Mouse (Mus musculus) T-helper 1 cell (primary cell): ENCODE results near the gene Rer1.

Experiments used
- in situ Hi-C: fragments of 300-600 bp; cut with MboI, MseI; formaldehyde crosslinking; loops from one replicate; pipeline ENCODE4 v1.15.1; 2025; ENCODE audit warnings: high pct_unique_total_duplicates

The Rer1 gene

GRCm38 (mm10) chr4:155075137-155075536 lies 11.0 kb downstream of the Rer1 start:
- in situ Hi-C loops, result no loop called here

- in situ Hi-C loops, result no loop called here
Observed at GRCm38 (mm10) chr4:155074418-155074817, 11.8 kb downstream of the Rer1 start.

- in situ Hi-C loops, result no loop called here
Observed at GRCm38 (mm10) chr4:155070921-155071320, 15.3 kb downstream of the Rer1 start.

GRCm38 (mm10) chr4:155070199-155070598 lies 16.0 kb downstream of the Rer1 start:
- in situ Hi-C loops, result no loop called here

GRCm38 (mm10) chr4:155069191-155069590 lies 17.0 kb downstream of the Rer1 start:
- in situ Hi-C loops, result loop anchor here (5.0 to 10.0 kb wide), 2 partner anchors 84 to 202 kb away; partner anchors contain the start of gene Mmel1

- in situ Hi-C loops, result loop anchor here (5.0 to 10.0 kb wide), 2 partner anchors 84 to 201 kb away; partner anchors contain the start of gene Mmel1
Observed at GRCm38 (mm10) chr4:155068357-155068972, 17.7 kb downstream of the Rer1 start.

- in situ Hi-C loops, result loop anchor here (5.0 to 10.0 kb wide), 2 partner anchors 82 to 200 kb away; partner anchors contain the start of gene Mmel1
Observed at GRCm38 (mm10) chr4:155066834-155067522, 19.2 kb downstream of the Rer1 start, which contains the start of gene Pex10. Gene Pex10 (plus strand): TSS chr4:155067016.

- in situ Hi-C loops, result loop anchor here (5.0 to 10.0 kb wide), 2 partner anchors 81 to 199 kb away; partner anchors contain the start of gene Mmel1
Observed at GRCm38 (mm10) chr4:155065970-155066833, 20.0 kb downstream of the Rer1 start.

- in situ Hi-C loops, result loop anchor here (10.0 kb wide), 1 partner anchor 80 kb away; no protein-coding TSS in a partner anchor
Observed at GRCm38 (mm10) chr4:155064474-155064873, 21.7 kb downstream of the Rer1 start.

- in situ Hi-C loops, result loop anchor here (10.0 kb wide), 1 partner anchor 79 kb away; no protein-coding TSS in a partner anchor
Observed at GRCm38 (mm10) chr4:155063895-155064294, 22.3 kb downstream of the Rer1 start.

- in situ Hi-C loops, result no loop called here
Observed at GRCm38 (mm10) chr4:155058325-155058724, 27.9 kb downstream of the Rer1 start.

- in situ Hi-C loops, result no loop called here
Observed at GRCm38 (mm10) chr4:155056724-155057123, 29.5 kb downstream of the Rer1 start, which contains the start of gene Plch2. Gene Plch2 (minus strand): TSS chr4:155056784.

GRCm38 (mm10) chr4:155050116-155050515 lies 36.1 kb downstream of the Rer1 start:
- in situ Hi-C loops, result no loop called here

GRCm38 (mm10) chr4:155046636-155047035 lies 39.5 kb downstream of the Rer1 start:
- in situ Hi-C loops, result loop anchor here (5.0 to 10.0 kb wide), 2 partner anchors 49 to 422 kb away; no protein-coding TSS in a partner anchor

GRCm38 (mm10) chr4:155043289-155043625 lies 42.9 kb downstream of the Rer1 start:
- in situ Hi-C loops, result loop anchor here (10.0 kb wide), 1 partner anchor 418 kb away; no protein-coding TSS in a partner anchor

GRCm38 (mm10) chr4:155042606-155043288 lies 43.4 kb downstream of the Rer1 start:
- in situ Hi-C loops, result loop anchor here (10.0 kb wide), 1 partner anchor 418 kb away; no protein-coding TSS in a partner anchor

- in situ Hi-C loops, result loop anchor here (10.0 kb wide), 1 partner anchor 416 kb away; no protein-coding TSS in a partner anchor
Observed at GRCm38 (mm10) chr4:155040696-155041095, 45.5 kb downstream of the Rer1 start.

- in situ Hi-C loops, result loop anchor here (10.0 kb wide), 1 partner anchor 415 kb away; no protein-coding TSS in a partner anchor
Observed at GRCm38 (mm10) chr4:155040197-155040596, 46.0 kb downstream of the Rer1 start.

GRCm38 (mm10) chr4:155034787-155035186 lies 51.4 kb downstream of the Rer1 start:
- in situ Hi-C loops, result no loop called here

GRCm38 (mm10) chr4:155034202-155034601 lies 52.0 kb downstream of the Rer1 start:
- in situ Hi-C loops, result no loop called here

- in situ Hi-C loops, result no loop called here
Observed at GRCm38 (mm10) chr4:155033115-155033514, 53.1 kb downstream of the Rer1 start.
